Mouse (Mus musculus): Measurements from ENCODE around the gene Aco2.

GRCm38 (mm10) chr15:81919062-81919461, 47.0 kb downstream of the Aco2 start:
- no peak for TF ChIP-seq CTCF (IDR thresholded peaks at IDR 0.05; ENCODE audit: low read depth, low read length)
- TF ChIP-seq POLR2A (IDR thresholded peaks at IDR 0.05; ENCODE audit: extremely low read depth, insufficient read depth, low read length) = no peak
